Mouse (Mus musculus) adrenal gland, postnatal 4 days (tissue): Measurements from ENCODE around the gene Ubash3b. TPM values are rescaled to one million over a fixed set of nuclear protein-coding genes. Genes with fewer than 3 reads are reported as not detected.

ENCODE experiments used
- DNase-seq, 2 experiments: peaks; one replicate each; pipeline ENCODE4 v3.0.0; 2021 to 2022; ENCODE audit warnings: low spot score in 2 of 2, mixed read lengths in 2 of 2
- total RNA-seq, 2 experiments: library from RNA; stranded (reverse); gene quantifications; 2 replicates each; pipeline ENCODE4 v1.2.3; 2021

The Ubash3b gene
- total RNA-seq, 2 experiments from 2014 or later = 6.5 to 6.7 TPM

GRCm38 (mm10) chr9:41099897-41100296, 61.6 kb downstream of the Ubash3b start:
- DNase-seq = no peak

GRCm38 (mm10) chr9:41099067-41099466, 62.4 kb downstream of the Ubash3b start:
- no peak for DNase-seq

DNA sequence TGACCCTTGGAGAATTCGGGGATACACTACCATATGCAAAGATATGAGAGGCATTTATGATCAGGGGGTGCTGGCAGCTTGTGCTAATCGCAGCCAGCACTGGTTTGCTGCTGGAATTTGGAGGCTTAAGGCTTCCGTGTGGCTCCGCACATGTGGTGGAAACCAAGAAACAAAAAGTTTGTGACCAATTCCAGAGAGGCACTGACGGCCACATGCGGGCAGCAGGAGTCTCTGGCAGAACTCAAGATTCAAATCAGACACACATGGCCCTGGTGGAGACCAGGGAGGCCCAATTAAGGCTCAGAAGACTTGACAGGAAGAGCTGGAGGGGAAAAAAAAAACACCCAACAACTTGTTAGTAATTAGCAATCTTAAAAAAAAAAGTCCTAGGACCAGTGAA, 63.4 kb downstream of the Ubash3b start:
- no peak for DNase-seq

GRCm38 (mm10) chr9:41091993-41092392, 69.5 kb downstream of the Ubash3b start:
- DNase-seq = no peak

DNA sequence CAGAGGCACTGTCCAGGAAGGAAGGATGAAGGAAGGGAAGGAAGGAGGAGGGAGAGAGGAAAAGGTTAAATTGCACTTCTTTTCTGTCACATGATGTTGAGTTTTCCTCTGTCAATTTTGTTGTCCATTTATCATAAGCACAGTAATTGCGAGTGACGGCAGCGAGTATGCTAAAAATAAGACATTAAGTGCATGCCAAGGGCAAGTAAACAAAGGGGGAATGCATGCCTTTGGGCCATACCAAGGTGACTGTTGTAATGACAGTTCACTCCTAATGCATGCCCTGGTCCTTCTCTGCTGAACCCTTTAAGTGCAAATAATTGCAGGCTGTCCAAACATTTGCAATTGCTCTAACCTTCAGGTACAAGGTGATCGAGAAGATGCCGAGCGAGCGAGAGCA, 70.3 kb downstream of the Ubash3b start:
- no peak for DNase-seq

GRCm38 (mm10) chr9:41087831-41088383, 73.6 kb downstream of the Ubash3b start:
- DNase-seq = no peak

- DNase-seq = no peak
Observed at GRCm38 (mm10) chr9:41084191-41084901, 77.2 kb downstream of the Ubash3b start.

- DNase-seq = no peak
Observed at GRCm38 (mm10) chr9:41083386-41084055, 78.0 kb downstream of the Ubash3b start.

- no peak for DNase-seq
Observed at GRCm38 (mm10) chr9:41082891-41083290, 78.6 kb downstream of the Ubash3b start.

DNA sequence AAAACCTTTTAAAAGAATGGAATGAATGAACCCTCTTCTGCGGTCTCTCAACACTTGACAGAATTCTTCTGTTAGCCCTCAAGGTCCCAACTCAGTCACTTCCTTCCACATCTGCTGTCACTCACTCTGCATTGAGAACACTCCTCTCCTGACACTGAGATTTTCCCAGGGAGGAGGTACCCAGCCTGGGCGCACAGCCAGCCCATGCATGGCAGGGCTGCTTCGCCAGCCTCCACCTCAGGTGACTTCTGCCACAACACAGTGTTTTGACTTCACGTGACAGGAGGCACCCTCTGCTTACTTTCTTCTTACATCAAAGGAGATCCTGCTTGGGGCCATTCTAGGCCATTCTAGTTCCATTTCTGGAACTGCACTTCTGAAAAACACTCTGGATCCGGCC, 80.6 kb downstream of the Ubash3b start:
- DNase-seq = no peak

- no peak for DNase-seq
Observed at GRCm38 (mm10) chr9:41079428-41080155, 81.9 kb downstream of the Ubash3b start.

- no peak for DNase-seq
Observed at GRCm38 (mm10) chr9:41078198-41078597, 83.3 kb downstream of the Ubash3b start.

- no peak for DNase-seq
Observed at GRCm38 (mm10) chr9:41076150-41076549, 85.3 kb downstream of the Ubash3b start.

- DNase-seq = no peak
Observed at GRCm38 (mm10) chr9:41075528-41075927, 86.0 kb downstream of the Ubash3b start.

DNA sequence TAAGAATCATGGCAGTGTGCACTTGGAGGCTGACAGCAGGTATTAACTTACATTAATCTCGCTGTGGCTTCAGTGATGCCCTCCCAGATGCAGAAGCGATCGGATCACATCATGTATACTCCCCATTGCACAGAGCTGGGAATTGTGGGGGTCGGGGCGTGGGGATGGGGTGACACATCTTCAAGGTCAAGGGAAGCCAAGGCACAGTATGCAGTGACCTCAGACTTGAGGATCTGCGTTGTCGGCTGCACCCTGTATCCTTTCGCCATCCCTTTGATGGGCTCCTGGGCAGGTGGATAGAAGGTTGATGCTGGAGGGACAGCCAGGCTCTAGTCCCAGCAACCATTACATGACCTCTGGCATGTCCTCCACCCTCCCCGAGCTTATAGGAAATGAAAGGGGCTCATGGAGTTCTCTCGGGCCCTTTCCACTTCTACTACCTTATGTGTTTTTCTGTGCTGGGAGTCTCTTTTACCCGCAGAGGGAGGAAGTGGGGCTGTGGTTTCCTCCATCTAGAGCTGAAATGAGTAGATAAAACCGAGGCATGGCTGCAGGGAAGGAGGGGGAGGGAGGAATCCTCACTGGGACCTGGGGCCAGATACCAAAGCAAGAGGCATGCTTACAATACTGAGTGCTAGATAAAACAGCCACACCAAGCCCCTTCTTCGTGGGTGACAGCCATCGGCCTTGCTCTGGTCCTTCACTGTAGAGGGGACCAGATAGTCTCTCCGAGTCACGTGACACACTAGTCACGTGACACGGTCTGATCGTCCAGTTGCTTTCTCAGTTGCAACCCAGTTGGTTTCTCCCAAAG, 88.1 kb downstream of the Ubash3b start:
- DNase-seq = no peak

DNA sequence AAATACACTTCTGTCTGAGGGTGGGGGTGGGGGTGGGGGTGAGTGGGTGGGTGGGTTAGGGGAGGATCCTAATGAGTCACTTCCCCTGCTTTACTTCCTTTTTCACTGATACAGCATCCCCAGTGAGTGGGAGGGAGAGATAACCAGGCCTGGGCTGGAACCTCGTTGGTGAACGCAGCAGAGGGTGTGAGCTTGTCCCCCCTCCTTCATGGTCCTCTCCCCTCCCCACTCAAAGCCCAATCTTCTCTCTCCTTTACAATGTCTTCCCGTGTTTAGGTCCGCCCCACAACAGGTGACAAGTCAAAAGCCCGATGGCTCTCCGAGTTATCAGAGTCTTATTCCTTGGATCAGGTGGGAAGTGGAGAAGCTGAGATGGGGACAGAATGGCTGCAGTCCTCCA, 88.7 kb downstream of the Ubash3b start:
- no peak for DNase-seq

DNA sequence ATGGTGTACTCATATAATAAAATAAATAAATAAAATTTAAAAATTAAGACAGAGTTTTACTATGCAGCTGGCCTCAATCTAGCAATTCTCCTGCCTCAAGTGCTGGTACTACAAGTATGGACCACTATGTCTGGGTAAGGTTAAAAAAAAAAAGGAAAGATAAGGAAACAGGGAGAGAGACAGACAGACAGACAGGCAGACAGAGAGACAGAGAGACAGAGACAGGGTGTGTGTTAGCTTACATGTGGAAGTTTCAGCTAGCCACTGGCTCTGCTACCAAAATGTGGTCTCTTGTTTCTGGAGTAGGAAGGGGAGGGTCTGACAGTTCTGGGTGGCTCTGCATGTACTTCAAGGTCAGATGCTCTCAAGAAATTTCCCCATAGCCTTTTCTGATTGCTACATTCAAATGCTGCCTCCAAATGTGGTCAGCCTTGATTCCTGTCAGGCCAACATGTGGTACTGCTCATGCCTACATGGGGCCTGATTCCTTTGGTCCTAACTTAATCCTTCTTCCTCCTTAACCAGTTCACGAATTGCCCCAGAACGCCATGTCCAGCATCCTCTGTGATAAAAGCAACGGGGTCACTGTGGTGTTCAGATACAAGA, 89.5 kb downstream of the Ubash3b start:
- DNase-seq = no peak

- DNase-seq = no peak
Observed at GRCm38 (mm10) chr9:41070761-41071181, 90.7 kb downstream of the Ubash3b start.

GRCm38 (mm10) chr9:41069509-41069908, 92.0 kb downstream of the Ubash3b start:
- DNase-seq = no peak

DNA sequence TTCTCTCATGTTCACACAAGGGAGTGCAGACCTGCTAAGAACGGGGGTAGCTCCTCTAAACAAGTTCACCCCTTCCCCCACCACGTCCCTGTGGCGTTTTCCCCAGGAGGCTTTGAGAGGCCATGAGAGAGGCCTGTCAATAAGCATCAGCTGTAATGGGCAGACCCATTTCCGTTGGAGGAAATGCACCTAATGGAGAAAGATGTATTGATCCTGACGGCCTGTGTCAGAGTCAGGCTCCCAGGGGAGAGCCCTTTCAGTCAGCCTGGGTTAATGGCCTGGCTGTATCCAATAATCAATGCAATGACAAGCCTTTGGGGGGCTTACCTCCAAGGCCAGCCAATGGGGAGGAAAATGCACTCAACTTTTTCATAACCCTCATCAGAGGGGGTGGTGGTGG, 100.1 kb downstream of the Ubash3b start:
- no peak for DNase-seq

DNA sequence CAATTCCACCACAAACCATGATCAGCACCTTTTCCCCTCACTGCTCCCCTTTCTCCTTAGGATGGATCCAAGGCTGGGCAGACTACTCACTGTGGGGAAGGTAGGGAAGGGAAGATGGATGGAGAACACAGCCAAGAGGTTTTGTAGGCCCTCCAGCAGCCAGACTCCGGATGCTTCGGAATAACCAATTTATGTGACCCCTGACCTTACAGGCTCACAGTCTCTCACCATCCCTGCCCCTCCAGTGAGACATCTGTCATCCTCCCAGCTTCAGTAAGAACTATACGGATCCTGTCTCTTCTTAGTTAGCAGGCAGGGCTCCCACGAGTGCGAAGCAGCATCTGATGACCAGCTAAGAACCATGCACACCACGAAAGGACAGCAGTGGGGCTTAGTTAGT, 100.9 kb downstream of the Ubash3b start:
- no peak for DNase-seq
